Mouse (Mus musculus): ENCODE results near the gene Ggact.

- no peak for TF ChIP-seq POLR2A (IDR thresholded peaks at IDR 0.05; ENCODE audit: control insufficient read depth, low read depth, low read length)
- no peak for TF ChIP-seq CTCF (IDR thresholded peaks at IDR 0.05; ENCODE audit: control insufficient read depth, insufficient read depth, insufficient replicate concordance, low read depth, low read length)
Measured at GRCm38 (mm10) chr14:122823791-122824190, 89.8 kb downstream of the Ggact start.

Data from testis, adult 2 months (tissue).